Mouse (Mus musculus): ENCODE measurements around the gene Ect2. TPM values are rescaled to one million over a fixed set of nuclear protein-coding genes. Genes with fewer than 3 reads are reported as not detected.
A peak's percentile ranks its signal among the peaks of the same experiment; 100 is the strongest.

The Ect2 gene
- 43.3 and 69.8 TPM in 2 replicates for polyA plus RNA-seq (2014; fragmentation: Nextera tagmentation; extraction: Ambion mirVana)

DNA sequence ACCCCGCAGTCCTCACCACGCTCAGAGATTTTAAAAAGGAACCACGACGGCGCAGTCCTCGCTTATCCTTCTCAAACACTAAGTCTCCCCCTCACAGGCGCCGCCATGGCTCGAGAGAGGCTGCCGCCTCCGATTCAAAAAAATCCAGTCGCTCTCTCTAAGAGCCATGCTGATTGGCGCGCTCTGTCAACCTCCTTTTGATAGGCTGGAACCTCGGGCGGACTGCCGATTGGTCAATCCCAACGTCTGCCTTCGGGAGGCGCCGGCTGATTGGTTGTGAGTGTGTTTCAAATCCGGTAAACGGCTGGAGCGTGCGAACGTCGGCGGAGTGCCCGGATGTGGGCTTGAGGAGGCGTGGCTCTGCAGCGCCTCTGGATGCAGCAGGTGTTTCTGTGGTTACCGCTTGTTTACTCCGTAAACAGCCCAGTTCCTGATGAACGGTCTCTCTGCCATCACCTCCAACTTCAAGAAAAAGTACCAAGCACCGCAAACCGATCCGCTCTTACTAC is at the start of gene Ect2:
Ect2 (minus strand) TSS at position 178 of the 509 bp plus-strand sequence.
- Histone ChIP-seq H3K36me3 (ENCODE audit: control insufficient read depth, insufficient read depth, low read length) (peaks cover 8% of the 10 kb centered on the region; the same call in 1 of the 2 replicates), H3K4me2 (replicated peaks; ENCODE audit: low read depth, low read length) (peak within 1 kb of the TSS; percentile 62), H3K4me1 (ENCODE audit: control insufficient read depth, insufficient read depth, low read length) (peaks cover 15% of the 10 kb centered on the region), H3K9me3 (ENCODE audit: control insufficient read depth, low read length) (no peaks in the 10 kb centered on the region), H3K27ac (ENCODE audit: low read depth, low read length) (peak within 1 kb of the TSS; percentile 86), H3K9ac (ENCODE audit: low read depth, low read length) (peak within 1 kb of the TSS; percentile 89), H3K4me3 (ENCODE audit: low read length) (peak within 1 kb of the TSS; percentile 93), H3K27me3 (ENCODE audit: control insufficient read depth, insufficient read depth, low read length) (no peaks in the 10 kb centered on the region)
- WGBS = under 1% methylated on average over 36 of the region's 37 CpGs
- ATAC-seq (ENCODE audit: low FRiP score, low TSS enrichment) = peak; percentile 99

DNA sequence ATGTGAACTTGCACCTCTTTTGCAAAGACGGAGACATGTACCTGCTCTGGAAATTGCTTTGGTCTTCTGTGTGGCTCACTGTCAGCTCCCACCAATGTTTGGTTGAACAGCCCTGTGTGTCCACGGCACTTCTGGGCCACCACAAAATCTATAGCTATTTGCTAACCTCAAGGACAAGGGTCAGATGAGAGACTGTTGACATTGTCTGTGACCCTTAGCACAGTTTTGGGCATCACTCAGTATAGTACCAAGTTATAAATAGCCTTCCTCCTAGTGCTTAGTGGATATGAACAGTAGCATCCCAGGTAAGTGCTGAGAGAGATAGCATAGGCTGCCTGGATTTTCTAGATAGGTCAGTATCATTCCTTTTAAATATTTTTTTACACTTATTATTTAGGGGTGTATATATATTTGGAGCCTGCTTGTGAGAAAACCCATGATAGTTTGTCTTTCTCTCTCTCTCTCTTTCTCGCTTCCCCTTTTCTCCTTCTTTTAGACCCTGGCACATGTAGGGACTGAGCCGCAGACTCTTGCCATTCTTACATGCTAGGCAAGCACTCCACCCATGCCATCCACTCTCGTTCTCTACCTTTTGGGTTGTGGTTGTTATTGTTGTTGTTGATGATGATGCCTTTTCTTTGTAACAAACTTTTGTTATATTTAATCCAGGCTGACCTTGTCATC is 48.2 kb upstream of the Ect2 start:
- H3K27ac ChIP-seq (ENCODE audit: low read depth, low read length) = no peak overlapping the region
- 86% methylated on average over 5 of the region's 5 CpGs for WGBS
- H3K9me3 ChIP-seq (ENCODE audit: control insufficient read depth, low read length) = no peaks in the 10 kb centered on the region
- H3K4me3 ChIP-seq (ENCODE audit: low read length) = no peak overlapping the region
- H3K4me2 ChIP-seq (replicated peaks; ENCODE audit: low read depth, low read length) = no peak overlapping the region
- no peak for ATAC-seq (ENCODE audit: low FRiP score, low TSS enrichment)
- no peak overlapping the region for H3K9ac ChIP-seq (ENCODE audit: low read depth, low read length)
- no peaks in the 10 kb centered on the region for H3K27me3 ChIP-seq (ENCODE audit: control insufficient read depth, insufficient read depth, low read length)
- H3K4me1 ChIP-seq (ENCODE audit: control insufficient read depth, insufficient read depth, low read length) = no peaks in the 10 kb centered on the region; the same call in 1 of the 2 replicates
- H3K36me3 ChIP-seq (ENCODE audit: control insufficient read depth, insufficient read depth, low read length) = no peaks in the 10 kb centered on the region

DNA sequence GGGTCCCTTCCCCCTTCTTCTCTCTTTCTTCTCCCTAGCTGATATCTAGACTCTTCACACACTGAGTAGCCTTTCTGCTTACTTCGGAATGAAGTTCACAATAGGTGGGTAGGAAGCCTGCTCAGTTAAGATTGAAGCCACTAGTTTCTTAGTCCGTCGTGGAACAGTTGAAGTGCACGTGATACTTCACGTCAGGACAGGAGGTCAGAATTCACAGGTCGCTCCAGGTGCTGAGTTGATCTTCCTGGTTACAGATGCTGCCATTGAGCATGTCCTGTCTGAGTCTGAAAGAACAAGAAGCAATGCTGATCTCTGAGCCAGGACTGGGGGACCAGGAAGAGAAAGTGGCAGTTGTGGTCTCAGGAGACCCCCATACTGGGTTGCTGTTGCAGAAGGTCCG is 45.4 kb upstream of the Ect2 start:
- WGBS = 85% methylated on average over 7 of the region's 7 CpGs
- H3K4me1 ChIP-seq (ENCODE audit: control insufficient read depth, insufficient read depth, low read length) = peaks cover 1% of the 10 kb centered on the region; the same call in 1 of the 2 replicates
- H3K9ac ChIP-seq (ENCODE audit: low read depth, low read length) = no peak overlapping the region
- H3K4me3 ChIP-seq (ENCODE audit: low read length) = no peak overlapping the region
- no peaks in the 10 kb centered on the region for H3K36me3 ChIP-seq (ENCODE audit: control insufficient read depth, insufficient read depth, low read length)
- H3K4me2 ChIP-seq (replicated peaks; ENCODE audit: low read depth, low read length) = no peak overlapping the region
- no peaks in the 10 kb centered on the region for H3K27me3 ChIP-seq (ENCODE audit: control insufficient read depth, insufficient read depth, low read length)
- ATAC-seq (ENCODE audit: low FRiP score, low TSS enrichment) = no peak
- no peak overlapping the region for H3K27ac ChIP-seq (ENCODE audit: low read depth, low read length)
- no peaks in the 10 kb centered on the region for H3K9me3 ChIP-seq (ENCODE audit: control insufficient read depth, low read length)

DNA sequence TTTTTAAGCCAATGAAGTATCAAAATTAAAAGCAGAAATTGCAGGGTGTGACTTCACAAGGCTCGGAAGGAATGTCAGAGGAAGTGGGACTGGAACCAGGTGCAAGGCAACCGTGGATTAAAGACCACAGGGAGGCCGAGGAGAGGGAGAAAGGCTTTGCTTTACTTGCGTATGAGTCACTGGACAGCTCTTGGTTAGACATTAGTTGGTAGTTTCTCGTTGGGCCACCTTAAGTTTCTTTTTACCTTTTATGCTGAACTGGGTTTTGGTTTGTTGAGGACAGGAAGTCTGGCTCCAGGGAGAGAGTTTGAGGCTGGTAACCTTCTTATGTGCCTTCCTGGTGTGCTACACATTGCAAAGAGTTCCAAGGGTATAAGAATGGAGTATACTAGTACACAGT is 44.1 kb upstream of the Ect2 start:
- Histone ChIP-seq H3K9me3 (ENCODE audit: control insufficient read depth, low read length) (no peaks in the 10 kb centered on the region), H3K4me3 (ENCODE audit: low read length) (no peak overlapping the region), H3K4me2 (replicated peaks; ENCODE audit: low read depth, low read length) (no peak overlapping the region), H3K27ac (ENCODE audit: low read depth, low read length) (no peak overlapping the region), H3K27me3 (ENCODE audit: control insufficient read depth, insufficient read depth, low read length) (no peaks in the 10 kb centered on the region), H3K4me1 (ENCODE audit: control insufficient read depth, insufficient read depth, low read length) (peaks cover 9% of the 10 kb centered on the region; the same call in 1 of the 2 replicates), H3K36me3 (ENCODE audit: control insufficient read depth, insufficient read depth, low read length) (no peaks in the 10 kb centered on the region), H3K9ac (ENCODE audit: low read depth, low read length) (no peak overlapping the region)
- no peak for ATAC-seq (ENCODE audit: low FRiP score, low TSS enrichment)
- WGBS = 77% methylated on average over 5 of the region's 5 CpGs

DNA sequence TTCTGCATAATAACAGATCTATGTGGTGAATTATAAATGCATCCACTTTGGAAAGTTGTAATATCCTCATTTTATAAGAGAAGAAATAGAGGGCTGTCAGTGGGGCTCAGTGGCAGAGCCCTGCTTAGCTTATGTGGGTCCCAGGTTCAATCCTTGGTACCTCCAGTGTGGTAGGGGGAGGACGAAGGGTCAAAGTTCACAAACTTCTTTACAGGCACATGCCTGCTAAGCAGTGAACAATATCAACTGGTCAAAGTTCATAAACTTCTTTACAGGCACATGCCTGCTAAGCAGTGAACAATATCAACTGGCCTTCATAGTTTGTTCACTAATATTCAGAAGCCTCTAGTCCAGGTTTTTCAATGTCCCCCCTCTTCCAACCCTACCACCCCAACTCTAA is 42.9 kb upstream of the Ect2 start:
- Histone ChIP-seq H3K36me3 (ENCODE audit: control insufficient read depth, insufficient read depth, low read length) (no peaks in the 10 kb centered on the region), H3K4me3 (ENCODE audit: low read length) (no peak overlapping the region), H3K9me3 (ENCODE audit: control insufficient read depth, low read length) (no peaks in the 10 kb centered on the region), H3K4me1 (ENCODE audit: control insufficient read depth, insufficient read depth, low read length) (peaks cover 9% of the 10 kb centered on the region; the same call in 1 of the 2 replicates), H3K27ac (ENCODE audit: low read depth, low read length) (no peak overlapping the region), H3K9ac (ENCODE audit: low read depth, low read length) (no peak overlapping the region), H3K27me3 (ENCODE audit: control insufficient read depth, insufficient read depth, low read length) (no peaks in the 10 kb centered on the region), H3K4me2 (replicated peaks; ENCODE audit: low read depth, low read length) (no peak overlapping the region)
- ATAC-seq (ENCODE audit: low FRiP score, low TSS enrichment) = no peak
- WGBS = 79% methylated on average over 1 of the region's 1 CpGs

DNA sequence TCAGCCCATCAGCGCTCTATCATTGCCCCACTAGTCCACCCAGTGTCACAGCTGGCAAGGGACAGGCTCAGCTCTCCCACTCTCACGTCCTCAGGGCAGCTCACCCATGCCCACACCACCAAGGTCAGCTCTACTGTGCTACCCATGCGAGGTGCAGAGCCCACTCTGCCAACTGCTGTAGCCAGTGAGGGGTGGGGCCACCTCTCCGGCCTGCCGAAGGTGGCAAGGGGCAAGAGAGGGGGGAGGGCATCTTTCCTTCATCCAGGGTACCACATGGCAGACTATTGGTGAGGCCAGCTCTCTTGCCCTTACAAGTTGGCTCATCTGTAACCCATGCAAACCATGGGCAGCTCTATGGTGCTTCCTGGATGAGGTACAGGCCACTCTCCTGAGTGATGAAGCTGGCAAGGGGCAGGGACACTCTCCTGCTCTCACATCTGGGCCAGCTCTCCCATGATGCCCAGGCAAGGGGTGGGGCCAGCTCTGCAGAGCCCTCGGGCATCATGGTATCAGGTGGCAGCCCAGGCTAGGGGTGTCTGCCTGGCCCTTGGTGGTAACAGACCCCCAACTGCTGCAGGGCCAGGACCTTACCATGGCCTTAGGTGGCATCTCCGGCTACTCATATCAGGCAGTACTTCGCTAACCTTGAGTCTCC is 42.0 kb upstream of the Ect2 start:
- H3K4me2 ChIP-seq (replicated peaks; ENCODE audit: low read depth, low read length) = no peak overlapping the region
- 91% methylated on average over 8 of the region's 8 CpGs for WGBS

DNA sequence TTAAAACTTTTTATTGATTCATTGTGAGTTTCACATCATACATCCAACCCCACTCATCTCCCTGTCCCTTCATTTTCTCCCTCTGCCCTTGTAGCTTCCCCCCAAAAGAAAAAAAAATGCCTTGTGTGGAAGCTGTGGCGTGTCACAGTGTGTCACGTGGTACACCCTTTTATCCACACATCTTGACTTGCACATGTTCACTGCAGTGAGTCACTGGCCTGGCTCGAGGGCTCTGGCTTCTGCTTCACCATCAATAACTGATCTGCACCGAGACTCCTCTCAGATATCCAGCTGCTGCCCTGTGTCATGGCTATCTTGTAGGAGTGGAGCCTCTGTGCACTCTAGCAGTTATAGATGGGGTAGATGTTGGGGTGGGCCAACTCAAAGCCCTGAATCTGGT is 41.5 kb upstream of the Ect2 start:
- Histone ChIP-seq H3K4me3 (ENCODE audit: low read length) (no peak overlapping the region), H3K4me2 (replicated peaks; ENCODE audit: low read depth, low read length) (no peak overlapping the region), H3K27me3 (ENCODE audit: control insufficient read depth, insufficient read depth, low read length) (no peaks in the 10 kb centered on the region), H3K27ac (ENCODE audit: low read depth, low read length) (no peak overlapping the region), H3K4me1 (ENCODE audit: control insufficient read depth, insufficient read depth, low read length) (peaks cover 9% of the 10 kb centered on the region; the same call in 1 of the 2 replicates), H3K9me3 (ENCODE audit: control insufficient read depth, low read length) (no peaks in the 10 kb centered on the region), H3K36me3 (ENCODE audit: control insufficient read depth, insufficient read depth, low read length) (no peaks in the 10 kb centered on the region), H3K9ac (ENCODE audit: low read depth, low read length) (no peak overlapping the region)
- 73% methylated on average over 4 of the region's 4 CpGs for WGBS
- no peak for ATAC-seq (ENCODE audit: low FRiP score, low TSS enrichment)

More for the DNA sequence above, 42.0 kb upstream of the Ect2 start:
- H3K4me3 ChIP-seq (ENCODE audit: low read length) = no peak overlapping the region
- peak; percentile 11; the same call in 1 of the 2 replicates for ATAC-seq (ENCODE audit: low FRiP score, low TSS enrichment)
- H3K36me3 ChIP-seq (ENCODE audit: control insufficient read depth, insufficient read depth, low read length) = no peaks in the 10 kb centered on the region
- H3K9me3 ChIP-seq (ENCODE audit: control insufficient read depth, low read length) = no peaks in the 10 kb centered on the region
- H3K9ac ChIP-seq (ENCODE audit: low read depth, low read length) = no peak overlapping the region
- H3K27me3 ChIP-seq (ENCODE audit: control insufficient read depth, insufficient read depth, low read length) = no peaks in the 10 kb centered on the region
- peaks cover 9% of the 10 kb centered on the region; the same call in 1 of the 2 replicates for H3K4me1 ChIP-seq (ENCODE audit: control insufficient read depth, insufficient read depth, low read length)
- no peak overlapping the region for H3K27ac ChIP-seq (ENCODE audit: low read depth, low read length)

DNA sequence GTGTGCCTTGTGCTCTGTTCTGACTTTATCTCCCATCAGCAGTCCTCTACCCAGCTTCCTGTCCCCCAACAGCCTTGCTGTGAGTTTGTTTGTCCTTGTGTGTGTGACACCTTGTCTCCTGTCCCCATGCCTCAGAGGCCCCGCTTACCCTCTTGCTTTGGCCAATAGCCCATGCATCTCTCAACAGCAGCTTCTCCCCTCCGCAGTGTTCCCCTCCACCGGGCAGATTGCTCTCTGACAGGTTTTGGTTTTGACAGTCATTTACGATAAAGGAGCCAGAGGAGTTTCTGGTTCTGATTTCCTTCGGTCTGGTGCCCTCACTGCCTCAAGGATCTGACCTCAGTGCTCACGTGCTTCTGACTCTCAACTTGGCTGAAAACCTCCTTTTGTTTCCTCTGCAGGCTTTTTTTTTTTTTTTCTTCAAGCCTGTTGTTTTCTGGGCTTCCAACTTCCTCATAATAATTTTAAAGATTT is 40.2 kb upstream of the Ect2 start:
- H3K4me3 ChIP-seq (ENCODE audit: low read length) = no peak overlapping the region
- no peak overlapping the region for H3K9ac ChIP-seq (ENCODE audit: low read depth, low read length)
- no peaks in the 10 kb centered on the region for H3K27me3 ChIP-seq (ENCODE audit: control insufficient read depth, insufficient read depth, low read length)
- no peak overlapping the region for H3K4me2 ChIP-seq (replicated peaks; ENCODE audit: low read depth, low read length)
- ATAC-seq (ENCODE audit: low FRiP score, low TSS enrichment) = no peak; the same call in 1 of the 2 replicates
- H3K27ac ChIP-seq (ENCODE audit: low read depth, low read length) = peak overlapping the region; percentile 25; the same call in 1 of the 2 replicates
- no peaks in the 10 kb centered on the region for H3K36me3 ChIP-seq (ENCODE audit: control insufficient read depth, insufficient read depth, low read length)
- no peaks in the 10 kb centered on the region for H3K9me3 ChIP-seq (ENCODE audit: control insufficient read depth, low read length)
- H3K4me1 ChIP-seq (ENCODE audit: control insufficient read depth, insufficient read depth, low read length) = peaks cover 9% of the 10 kb centered on the region; the same call in 1 of the 2 replicates
- WGBS = 23% methylated on average over 6 of the region's 6 CpGs

DNA sequence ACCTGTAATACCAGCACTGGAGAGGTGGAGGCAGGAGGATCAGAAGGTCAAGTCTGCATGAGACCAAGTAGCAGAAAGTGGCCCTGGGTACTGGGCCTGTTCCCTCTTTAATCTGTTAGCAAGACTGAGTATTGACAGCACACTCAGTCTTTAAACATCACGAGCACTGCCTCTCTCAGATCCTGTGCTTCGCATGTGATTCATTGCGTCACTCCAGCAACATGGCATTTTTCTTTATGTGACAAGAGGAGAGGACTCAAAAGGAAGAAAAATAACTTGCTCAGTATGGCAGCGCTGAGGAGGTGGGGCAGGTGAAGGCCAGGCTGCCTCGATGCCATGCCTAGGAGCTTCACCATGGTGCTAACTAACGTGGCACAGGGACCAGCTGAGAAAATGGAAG is 38.2 kb upstream of the Ect2 start:
- Histone ChIP-seq H3K9me3 (ENCODE audit: control insufficient read depth, low read length) (no peaks in the 10 kb centered on the region), H3K4me1 (ENCODE audit: control insufficient read depth, insufficient read depth, low read length) (peaks cover 9% of the 10 kb centered on the region; the same call in 1 of the 2 replicates), H3K36me3 (ENCODE audit: control insufficient read depth, insufficient read depth, low read length) (no peaks in the 10 kb centered on the region), H3K9ac (ENCODE audit: low read depth, low read length) (no peak overlapping the region), H3K4me2 (replicated peaks; ENCODE audit: low read depth, low read length) (no peak overlapping the region), H3K27me3 (ENCODE audit: control insufficient read depth, insufficient read depth, low read length) (no peaks in the 10 kb centered on the region), H3K27ac (ENCODE audit: low read depth, low read length) (no peak overlapping the region), H3K4me3 (ENCODE audit: low read length) (no peak overlapping the region)
- ATAC-seq (ENCODE audit: low FRiP score, low TSS enrichment) = no peak
- WGBS = 86% methylated on average over 6 of the region's 6 CpGs

Data from kidney, embryonic 14.5 days (tissue).